Mouse (Mus musculus) monocyte, adult 2 months (primary cell): ENCODE results near the gene Fbxl4.
"Not testable (repeated sequence)": the region's sequence is repeated elsewhere in the genome, so short reads cannot be mapped to it uniquely, and the experiment has no call there.

Experiments
- DNase-seq, 2 experiments: peaks; one replicate each; pipeline ENCODE4 v3.0.0; 2022; ENCODE audit warnings: low spot score in 2 of 2, low read depth in 1 of 2

Gene Fbxl4

DNA sequence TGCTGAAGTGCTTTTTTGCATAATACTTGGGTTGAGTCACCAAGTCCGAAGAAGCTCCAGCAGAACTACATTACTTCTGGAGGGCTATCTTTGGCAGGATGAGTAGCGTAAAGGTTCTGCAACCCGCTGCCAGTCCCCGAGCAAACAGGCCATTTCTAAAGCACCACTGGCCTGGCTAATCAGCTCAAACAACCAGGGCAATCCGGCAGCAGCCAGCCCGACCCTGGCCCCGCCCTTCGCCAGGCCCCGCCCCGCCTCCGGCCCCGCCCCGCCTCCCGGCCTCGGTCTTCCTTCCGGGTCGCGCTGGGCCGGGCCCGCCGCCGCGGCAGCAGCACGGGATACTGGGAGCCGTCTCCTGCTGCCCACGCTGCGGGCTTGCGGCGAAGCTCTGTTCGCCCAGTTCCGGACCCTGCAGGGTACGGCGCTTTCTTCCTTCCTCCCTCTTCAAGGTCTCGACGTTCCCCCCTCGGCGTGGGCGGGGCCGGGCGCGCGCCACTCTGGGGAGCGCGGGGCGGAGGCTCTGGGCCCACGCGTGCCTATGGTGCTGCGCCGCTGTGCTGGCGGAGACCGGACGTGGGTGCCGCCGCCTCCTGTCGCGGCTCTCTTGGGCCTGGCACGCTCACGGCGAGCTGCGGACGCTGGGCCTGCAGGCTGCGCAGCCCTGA is at the start of gene Fbxl4:
Fbxl4 (plus strand) TSS at position 278 of the 665 bp plus-strand sequence.
- peak; percentile 33 to 72 for DNase-seq

DNA sequence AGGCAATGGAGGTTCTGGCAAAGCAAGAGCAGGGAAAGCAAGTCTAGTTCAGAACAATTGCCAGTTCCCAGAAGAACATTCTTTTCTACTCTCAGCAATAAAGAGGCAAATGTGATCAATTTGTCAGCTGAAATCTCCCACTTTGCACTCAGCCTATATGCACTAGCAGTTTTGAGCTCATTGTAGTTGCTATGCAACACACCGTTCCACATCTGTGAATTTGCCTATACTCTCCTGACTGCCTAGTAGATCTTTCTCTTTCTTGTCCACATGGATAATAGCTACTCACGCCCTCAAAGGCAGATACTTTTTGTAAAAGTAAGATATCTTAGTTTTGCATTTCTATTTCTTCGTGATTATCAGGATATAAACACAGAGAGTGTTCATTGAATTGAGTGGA is 42.8 kb upstream of the Fbxl4 start:
- DNase-seq: no peak

DNA sequence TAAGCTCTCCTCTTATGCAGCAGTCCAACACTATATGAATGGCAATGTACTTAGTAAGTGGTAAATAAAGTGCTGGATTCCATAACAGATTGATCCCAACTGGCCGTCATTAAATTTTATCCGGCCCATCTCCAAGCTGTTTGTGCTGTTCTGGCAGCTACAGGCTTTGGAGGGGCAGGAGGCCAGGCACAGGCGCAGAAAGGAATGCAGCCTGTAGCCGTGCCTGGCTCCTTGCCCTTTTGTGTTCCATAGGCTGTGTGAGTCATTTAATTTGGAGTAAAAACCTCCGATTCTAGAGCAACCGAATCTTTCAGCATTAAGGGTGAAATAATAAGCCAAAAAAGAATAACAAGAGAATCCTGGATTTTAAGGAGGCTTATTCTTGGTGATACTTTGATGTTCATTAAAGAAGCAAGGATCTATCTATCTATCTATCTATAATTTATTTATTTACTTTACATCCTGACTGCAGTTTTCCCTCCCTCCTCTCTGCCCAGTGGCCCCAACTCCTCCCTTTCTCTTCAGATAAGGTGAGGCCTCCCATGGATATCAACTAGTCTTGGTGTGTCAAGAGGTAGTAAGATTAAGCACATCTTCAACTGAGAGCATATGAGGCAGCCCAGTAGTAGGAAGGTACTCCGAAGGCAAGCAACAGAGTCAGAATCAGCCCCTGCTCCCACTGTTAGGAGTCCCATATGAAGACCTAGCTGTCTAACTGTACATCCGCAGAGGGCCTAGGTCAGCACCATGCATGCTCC is 14.3 kb upstream of the Fbxl4 start:
- DNase-seq: no peak

DNA sequence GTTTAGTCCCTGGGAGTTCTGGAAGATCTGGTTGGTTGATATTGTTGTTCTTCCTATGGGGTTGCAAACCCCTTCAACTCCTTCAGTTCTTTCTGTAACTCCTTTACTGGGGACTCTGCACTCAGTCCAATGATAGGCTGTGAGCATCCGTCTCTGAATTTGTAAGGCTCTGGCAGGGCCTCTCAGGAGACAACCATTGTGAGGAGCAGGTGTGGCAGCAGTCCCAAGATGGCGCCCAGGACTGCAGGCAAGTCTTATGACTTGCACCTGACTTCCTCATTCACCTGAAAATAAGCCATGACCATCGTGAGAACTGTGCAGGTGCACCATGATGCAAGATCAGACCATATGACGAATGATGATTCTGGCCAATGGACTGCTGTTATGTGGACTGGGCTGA is 8.3 kb upstream of the Fbxl4 start:
- DNase-seq: not testable (repeated sequence)

DNA sequence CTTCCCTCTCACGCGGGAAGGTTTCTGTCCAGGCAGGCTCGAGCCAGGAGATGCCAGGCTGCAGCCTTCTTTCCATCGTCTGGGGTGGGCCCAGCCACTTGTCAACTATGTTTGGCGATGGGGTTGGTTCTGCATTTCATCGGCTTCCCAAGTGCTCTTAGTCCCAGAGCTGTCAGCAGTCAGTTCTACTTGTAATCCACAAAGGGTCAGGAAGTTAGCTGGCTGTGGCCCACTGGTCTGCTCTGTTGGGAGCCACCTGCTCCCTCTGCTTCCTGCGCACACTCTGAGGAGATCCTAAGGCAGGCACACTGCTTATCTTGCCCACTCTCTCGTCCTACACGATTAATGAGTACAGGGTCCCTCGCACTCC is 573 bp downstream of the Fbxl4 start:
- DNase-seq: no peak

DNA sequence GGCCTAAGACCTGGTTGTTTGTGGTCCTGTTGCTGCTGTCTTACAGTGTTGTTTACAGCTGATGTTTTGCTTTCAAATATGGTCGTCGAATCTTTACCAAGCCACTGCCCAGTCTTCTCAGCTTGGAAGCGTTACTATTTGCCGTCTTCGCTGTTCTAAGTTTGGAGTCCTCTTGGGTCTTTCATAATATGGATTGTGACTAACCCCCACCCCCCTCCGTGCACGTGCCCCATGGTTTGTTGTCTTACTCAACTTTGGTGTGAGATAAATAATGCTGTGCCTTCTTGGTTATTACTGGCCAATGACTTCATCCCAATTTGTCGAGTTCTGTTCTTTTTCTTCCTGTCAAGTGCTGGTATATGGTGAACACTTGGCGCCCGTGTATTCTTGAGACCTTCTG is 1.1 kb downstream of the Fbxl4 start:
- no peak for DNase-seq

DNA sequence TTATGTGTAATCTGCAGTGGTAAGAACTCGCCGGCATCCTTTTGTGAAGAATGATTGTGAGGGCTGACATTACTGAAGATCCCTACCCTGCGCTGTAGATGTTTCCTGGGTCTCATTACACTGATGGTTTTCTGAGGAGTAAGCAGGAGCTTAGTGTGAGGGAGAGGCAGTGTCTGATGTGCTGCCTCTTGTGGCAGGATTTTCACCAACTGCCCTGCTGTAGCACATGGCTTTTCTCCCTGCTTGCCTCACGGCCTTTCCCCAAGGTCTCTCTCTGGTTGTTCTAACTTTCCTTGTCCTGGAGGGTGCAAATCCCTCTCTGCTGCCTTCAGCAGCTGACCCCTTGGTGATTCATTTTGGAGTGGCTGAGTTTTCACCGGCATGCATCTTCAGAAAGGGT is 10.0 kb downstream of the Fbxl4 start:
- no peak for DNase-seq

DNA sequence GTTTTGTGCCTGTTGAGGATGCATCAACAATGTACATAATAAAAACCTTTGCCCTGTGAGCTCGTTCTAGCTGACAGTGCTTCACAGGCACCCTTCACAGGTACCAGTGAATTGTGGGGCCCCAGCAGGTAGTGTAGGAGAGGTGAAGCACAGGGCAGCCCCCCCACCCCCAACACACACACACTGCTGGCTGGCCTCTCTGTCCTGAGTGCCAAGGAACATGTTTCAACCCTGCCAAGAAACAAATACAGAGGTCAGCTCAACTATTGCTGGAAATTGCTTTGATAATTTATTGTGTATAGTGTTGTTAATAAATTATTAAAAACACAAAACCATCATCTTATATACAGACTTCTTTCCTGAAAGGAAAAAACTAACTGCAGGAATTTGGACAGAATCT is 21.2 kb downstream of the Fbxl4 start:
- no peak for DNase-seq

DNA sequence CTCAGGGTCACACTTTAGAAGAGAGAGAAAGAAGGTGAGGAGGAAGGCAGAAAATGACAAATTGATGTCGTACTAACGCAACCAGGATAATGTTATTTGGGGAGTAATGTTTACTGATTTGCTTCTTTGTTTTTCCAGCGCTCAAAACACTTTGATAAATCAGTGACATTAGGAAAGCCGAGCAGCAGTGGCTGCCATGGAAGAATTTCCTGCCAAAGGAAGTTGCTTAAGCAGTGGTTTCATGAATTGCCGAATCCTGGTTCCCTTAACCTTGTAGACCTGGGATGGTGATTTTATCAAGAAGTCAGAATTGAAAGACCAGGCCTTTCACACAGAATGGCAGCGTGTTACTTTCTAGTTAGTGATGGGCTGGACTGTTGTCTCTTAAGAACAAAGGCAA is 23.3 kb downstream of the Fbxl4 start:
- DNase-seq: no peak

DNA sequence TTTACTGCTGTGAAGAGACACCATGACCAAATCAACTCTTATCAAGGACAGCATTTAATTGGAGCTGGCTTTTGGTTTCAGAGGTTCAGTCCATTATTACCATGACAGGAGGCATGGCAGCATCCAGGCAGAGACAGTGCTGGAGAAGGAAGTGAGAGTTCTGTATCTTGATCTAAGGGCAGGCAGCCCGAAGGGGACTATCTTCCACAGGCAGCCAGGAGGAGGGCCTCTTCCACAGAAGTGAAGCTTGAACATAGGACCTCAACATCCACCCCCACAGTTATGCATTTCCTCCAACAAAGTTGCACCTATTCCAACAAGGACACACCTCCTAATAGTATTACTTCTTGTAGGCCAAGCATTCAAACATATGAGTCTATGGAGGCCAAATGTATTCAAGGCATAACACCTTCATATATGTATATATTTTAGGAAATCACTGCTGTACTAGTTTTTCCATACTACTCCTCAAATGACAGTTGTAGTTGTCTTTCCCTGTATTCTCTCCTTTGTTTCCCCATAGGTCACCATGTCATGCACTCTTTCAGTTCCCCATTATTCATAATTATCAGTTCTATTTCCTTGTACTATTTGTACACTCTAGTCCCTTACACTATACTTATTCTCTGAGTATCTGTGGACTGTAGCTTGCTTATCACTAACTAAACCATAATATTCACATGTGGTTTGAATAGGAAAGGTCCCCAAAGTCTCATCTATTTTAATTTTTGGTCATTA is 26.4 kb downstream of the Fbxl4 start:
- no peak for DNase-seq

DNA sequence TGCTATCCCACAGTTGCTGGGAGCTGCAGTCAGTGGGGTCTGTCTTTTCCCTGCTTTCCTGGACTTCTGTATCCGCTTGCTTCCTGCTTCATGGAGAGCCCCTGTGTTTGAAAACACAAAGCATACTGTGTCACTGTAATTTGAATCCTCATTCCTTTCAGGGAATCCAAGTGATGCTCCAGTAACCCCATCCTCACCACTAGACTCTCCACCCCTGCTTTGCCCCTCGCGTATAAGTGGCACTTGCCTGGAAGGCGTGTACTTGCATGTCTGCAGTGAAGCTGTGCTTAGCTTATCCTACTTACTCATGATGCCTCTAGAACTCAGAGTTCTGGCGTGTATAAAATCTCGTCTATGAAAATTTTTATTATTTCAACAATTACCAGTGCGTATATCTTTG is 32.7 kb downstream of the Fbxl4 start:
- DNase-seq: no peak

DNA sequence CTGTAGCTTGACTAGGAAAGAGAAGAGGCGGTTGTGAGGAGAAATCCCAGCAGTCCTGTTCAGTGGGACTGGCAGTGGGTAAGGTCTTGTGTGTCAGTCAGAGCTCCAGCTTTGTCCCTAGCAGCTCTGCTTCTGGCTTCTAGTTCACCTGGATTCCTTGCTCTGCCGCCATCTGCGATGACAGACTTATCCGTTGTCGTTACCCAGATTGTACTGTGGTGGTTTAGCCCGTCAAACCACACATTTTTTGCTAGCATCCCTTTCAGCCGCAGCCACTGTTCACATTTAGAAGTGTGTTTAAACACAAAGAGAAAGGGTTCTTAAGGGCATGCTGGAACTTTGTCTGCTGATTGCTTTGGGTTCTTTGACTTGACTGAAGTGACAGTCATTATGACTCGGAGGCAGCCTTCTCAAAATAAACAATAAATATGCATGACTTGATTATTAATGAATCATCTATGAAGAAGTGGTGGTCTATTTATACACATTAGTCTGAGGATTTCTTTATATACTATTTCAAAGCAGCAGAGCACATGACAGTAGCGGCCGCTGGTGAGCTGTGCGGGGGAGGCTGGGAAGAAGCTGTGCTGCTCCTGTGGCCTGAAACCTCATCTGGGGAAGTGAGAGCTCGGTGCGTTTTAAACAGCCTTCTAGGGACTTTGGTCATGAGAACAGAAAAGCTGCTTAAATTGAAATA is 35.6 kb downstream of the Fbxl4 start:
- no peak for DNase-seq

DNA sequence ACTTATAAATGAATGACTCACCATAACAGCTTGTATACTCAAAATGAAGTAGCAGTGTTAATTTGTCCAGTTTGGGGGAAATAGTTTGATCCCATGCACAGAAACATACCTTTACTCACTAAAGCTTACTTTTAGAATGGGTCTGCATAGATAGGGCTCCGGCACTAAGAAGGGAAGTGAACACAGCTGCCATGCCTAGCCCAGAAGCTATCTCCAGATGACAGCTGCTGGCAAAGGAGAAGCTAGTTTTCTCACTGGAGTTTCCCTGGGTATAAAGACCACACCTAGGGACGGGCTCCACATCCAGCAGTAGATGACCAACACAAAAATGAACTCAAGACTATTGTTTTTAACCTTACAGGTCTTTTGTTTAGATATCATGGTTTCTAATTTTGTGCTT is 38.1 kb downstream of the Fbxl4 start:
- no peak for DNase-seq

DNA sequence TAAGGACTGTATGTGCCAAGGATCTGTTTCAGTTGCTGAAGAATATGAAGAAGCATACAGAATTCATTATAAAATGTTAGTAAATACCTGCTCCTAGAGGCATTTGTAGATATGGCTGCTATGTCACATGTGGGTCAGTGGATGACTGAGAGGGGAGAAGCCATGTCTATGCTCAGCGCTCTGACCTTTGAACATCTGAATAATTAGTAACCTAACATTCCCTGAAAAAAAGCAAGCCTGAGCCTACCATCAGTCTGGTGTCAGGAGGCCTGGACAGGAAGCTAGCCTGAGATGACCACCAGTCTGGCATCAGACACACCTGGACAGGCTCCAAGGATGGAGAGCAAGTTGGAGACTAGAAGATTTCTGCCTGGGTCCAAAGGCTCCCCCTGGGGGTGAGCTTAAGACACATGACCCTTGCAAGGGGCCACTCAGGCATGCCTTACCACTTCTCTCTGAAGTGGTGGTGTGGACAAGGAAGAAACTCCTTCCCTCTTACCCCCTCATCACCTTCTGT is 39.2 kb downstream of the Fbxl4 start:
- no peak for DNase-seq

DNA sequence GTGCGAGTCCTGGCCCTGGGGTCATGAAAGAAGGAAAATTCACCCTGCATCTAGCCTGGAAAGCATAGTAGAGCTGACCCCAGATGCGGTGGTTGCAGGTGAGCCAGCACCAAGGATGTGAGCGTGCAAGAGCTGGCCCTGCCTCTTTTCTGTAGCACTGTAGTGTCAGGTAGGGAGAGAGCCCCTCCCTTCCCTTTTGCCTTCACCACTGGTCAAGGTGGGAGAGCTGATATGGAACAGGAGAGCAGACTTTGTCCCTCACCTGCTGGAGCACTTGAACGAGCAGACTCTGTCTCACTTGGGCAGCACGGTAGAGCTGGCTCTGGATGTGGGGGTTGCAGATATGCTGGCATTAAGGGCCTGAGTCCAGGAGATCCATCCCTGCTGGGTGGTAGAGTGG is 39.7 kb downstream of the Fbxl4 start:
- DNase-seq: no peak

DNA sequence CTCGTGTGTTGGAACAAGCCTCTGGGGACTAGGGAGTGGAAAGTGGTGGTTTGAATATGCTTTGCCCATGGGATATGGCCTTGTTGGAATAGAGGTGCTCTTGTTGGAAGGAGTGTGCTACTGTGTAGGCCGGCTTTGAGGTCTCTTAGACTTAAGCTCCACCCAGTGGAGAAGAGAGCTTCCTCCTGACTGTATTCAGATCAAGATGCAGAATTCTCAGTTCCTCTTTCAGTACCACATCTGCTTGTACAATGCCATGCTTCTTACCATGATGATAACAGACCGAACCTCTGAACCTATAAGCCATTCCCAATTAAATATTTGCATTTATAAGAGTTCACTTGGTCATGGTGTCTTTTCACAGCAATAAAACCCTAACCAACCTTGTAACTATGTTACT is 44.7 kb downstream of the Fbxl4 start:
- no peak for DNase-seq

DNA sequence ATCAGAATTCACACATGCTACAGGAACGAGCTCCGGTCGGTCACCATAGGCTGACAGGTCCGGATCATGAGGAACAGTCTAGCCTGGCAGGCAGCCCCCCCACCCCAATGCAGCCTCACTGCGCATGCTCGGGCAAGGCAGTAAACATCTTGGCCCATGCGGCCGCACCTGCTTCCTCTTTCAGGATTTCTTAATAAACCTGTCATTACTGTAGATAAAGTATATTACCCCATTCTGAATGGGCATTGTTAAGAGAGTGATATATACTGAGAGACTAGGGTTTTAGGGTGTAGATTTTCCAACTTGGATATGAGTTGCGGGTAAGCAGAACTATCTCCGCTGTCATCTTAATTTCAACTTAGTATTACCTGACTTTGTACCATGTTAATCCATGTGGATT is 45.6 kb downstream of the Fbxl4 start:
- DNase-seq: no peak

DNA sequence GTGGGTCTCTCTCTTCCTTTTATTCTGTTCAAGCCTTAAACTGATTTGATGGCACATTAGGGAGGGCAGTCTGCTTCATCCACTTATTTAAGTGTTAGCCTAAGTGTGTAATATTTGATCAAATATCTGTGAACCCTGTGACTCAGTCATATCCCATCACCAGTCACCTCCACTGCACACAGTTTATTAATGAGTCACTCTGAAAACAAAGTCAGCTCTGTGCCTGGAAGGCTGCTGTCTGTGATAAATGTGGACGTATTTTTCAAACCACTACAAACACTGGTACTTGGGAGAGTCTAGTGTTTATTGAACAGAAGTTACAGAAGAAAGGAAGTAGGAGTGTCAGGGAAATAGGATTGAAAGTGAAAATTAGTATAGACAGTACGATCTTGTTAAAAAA is 63.3 kb downstream of the Fbxl4 start:
- DNase-seq: no peak

DNA sequence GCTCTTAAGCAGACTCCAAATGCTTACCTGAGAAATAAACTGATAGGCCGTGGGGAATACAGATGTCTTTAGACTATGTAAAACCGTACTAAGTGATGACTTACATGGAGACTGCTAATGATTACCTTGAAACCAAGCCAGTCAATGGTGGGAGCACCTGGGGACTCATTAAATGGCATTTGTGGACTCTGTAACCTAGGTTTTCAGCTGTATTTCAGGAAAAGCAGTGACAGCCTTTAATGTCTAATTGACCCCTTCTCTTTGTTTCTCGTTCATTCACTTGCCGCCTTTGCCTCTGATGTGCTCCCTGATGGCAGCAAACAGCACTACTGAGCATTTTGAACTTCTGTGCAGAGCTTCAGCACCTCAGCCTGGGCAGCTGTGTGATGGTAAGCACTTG is 65.1 kb downstream of the Fbxl4 start:
- DNase-seq: no peak

DNA sequence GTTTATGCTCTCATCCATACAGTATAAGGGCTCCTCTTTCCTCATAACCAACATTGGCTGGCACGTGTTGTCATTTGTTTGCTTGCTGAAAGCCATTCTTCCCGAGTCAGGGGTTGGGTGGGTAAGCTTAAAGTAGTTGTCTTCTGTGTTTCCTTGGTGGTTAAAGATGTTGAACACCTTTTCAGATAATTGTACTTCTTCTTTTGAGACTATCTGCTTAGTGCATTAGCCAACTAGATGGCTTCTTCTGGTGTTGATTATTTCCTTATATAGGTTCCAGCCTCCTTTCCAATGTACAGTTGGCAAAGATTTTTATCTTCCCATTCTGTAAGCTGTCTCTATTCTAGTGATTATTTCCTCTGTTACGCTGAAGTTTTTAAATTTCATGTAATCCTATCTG is 70.8 kb downstream of the Fbxl4 start:
- no peak for DNase-seq

DNA sequence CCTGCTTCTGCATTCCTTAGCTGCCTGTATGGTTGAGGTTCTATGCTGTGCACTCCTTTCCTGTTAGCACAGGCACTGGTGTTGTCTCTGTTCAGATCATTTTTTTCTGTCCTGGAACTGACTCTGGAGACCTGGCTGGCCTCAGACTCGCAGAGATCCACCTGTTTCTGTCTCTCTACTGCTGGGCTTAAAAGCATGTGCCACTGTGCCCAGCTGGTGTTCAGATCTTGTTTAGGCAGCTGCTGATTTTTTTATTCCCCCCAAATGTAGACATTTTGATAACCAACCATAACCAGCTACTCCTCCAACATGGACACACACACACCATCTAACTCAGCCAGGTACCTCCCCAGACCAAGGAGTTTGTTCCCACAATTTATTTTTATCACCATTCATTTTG is 112.2 kb downstream of the Fbxl4 start:
- no peak for DNase-seq
